ENCODE assay signal across 18 mouse cellular contexts in the genomic region with DNA sequence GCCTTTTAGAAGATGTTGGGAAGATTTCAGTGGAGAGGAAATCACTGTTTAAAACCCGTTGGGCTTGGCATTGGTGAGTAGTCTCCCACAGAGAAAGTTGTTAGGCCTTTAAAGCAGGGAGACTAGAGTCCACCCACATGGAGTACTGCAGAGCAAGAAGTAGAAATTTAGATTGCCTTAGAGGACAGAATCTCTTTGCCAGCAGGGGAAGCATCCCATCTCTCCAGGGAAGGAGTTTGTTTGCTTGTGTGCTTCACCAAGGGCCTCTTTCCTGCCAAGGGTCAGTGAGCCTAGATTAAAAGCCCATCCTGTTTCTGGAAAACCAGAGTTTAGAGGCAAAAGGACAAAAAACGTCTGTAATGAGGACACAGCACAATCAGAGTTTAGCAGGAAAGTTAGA. TPM values are rescaled to one million over a fixed set of nuclear protein-coding genes. Genes with fewer than 3 reads are reported as not detected.
DNase-seq lines count a peak whose midpoint lies in the region; ATAC-seq and TF ChIP-seq lines count a peak whose summit lies in the region.
"Had no signal": no experiment of that assay in that cellular context is flagged by ENCODE, and none has a peak within 500 bp of the region (broad histone marks: within the 10 kb centered on the region; RNA-seq: fewer than 3 reads in every experiment).

No protein-coding gene starts in this region.

- no peak for ATAC-seq in heart, embryonic 16.5 days (replicated peaks; ENCODE audit: extremely low read depth, insufficient read depth, low FRiP score)
- no peak for ATAC-seq in liver, postnatal 0 days
- no peak for ATAC-seq in liver, embryonic 12.5 days
- no peak for ATAC-seq in megakaryocyte, adult 5-6 weeks (ENCODE audit: poor library complexity, severe bottlenecking)
- ATAC-seq: CD4-positive, CD25-positive, alpha-beta regulatory T cell, adult 4 months; forebrain, postnatal 0 days had no signal

- no peak overlapping the region for H3K4me3 ChIP-seq in heart, embryonic 16.5 days (ENCODE audit: low read length)
- no peak overlapping the region for H3K4me3 ChIP-seq in liver, postnatal 0 days (ENCODE audit: low read depth, low read length)
- no peak overlapping the region for H3K4me3 ChIP-seq in liver, embryonic 12.5 days
- no peak overlapping the region for H3K4me3 ChIP-seq in embryonic fibroblast, embryonic 13.5 days (ENCODE audit: insufficient read depth, low read length)
- H3K4me3 ChIP-seq in limb, embryonic 10.5 days = no peak overlapping the region
- H3K4me3 ChIP-seq in left cerebral cortex, adult 2 months = no peak overlapping the region
- H3K4me3 ChIP-seq: erythroblast, embryonic 14.5 days; hindbrain, embryonic 10.5 days; limb, embryonic 15.5 days had no signal

- TF ChIP-seq CTCF in liver, postnatal 0 days (IDR thresholded peaks at IDR 0.05; ENCODE audit: low read depth) = no peak
- no peak for TF ChIP-seq CTCF in embryonic fibroblast, embryonic 13.5 days (IDR thresholded peaks at IDR 0.05; ENCODE audit: borderline replicate concordance, insufficient read depth, low read length)
- TF ChIP-seq CTCF in left cerebral cortex, adult 2 months (IDR thresholded peaks at IDR 0.05) = no peak; the same call in none of the 2 replicates

- intact Hi-C loops in left cerebral cortex, adult 2 months (cut with DNase I) = no loop called here

- 42% methylated on average over 2 of the region's 2 CpGs for WGBS in heart, embryonic 16.5 days
- 30% methylated on average over 2 of the region's 2 CpGs for WGBS in liver, postnatal 0 days (ENCODE audit: insufficient replicate concordance)
- WGBS in liver, embryonic 12.5 days (ENCODE audit: insufficient replicate concordance) = 40% methylated on average over 2 of the region's 2 CpGs
- 29% methylated on average over 2 of the region's 2 CpGs for WGBS in limb, embryonic 10.5 days

- no peak for TF ChIP-seq POLR2A in embryonic fibroblast, embryonic 13.5 days (IDR thresholded peaks at IDR 0.05; ENCODE audit: low read depth, low read length)

- no peaks in the 10 kb centered on the region for H3K27me3 ChIP-seq in heart, embryonic 16.5 days (ENCODE audit: control insufficient read depth, insufficient read depth, low read length)
- H3K27me3 ChIP-seq in liver, postnatal 0 days (ENCODE audit: insufficient read depth, low read length) = no peaks in the 10 kb centered on the region
- peaks cover 20% of the 10 kb centered on the region; the same call in 1 of the 2 replicates for H3K27me3 ChIP-seq in liver, embryonic 12.5 days (replicated peaks)
- H3K27me3 ChIP-seq in limb, embryonic 10.5 days (ENCODE audit: low read depth, poor library complexity, severe bottlenecking) = no peaks in the 10 kb centered on the region
- H3K27me3 ChIP-seq: limb, embryonic 15.5 days had no signal

- no peak for DNase-seq in heart, adult 8-10 months (ENCODE audit: low spot score)
- DNase-seq in liver, postnatal 0 days = no peak
- DNase-seq in limb, embryonic 10.5 days (ENCODE audit: low spot score) = no peak
- DNase-seq in left cerebral cortex, adult 2 months (ENCODE audit: extremely low spot score in 1 of 2, low spot score in 2 of 2) = no peak
- DNase-seq: cerebellum, adult 9-11 months; forebrain, postnatal 0 days; gastrocnemius, postnatal 25 days; layer of hippocampus, adult 9-11 months; right cerebral cortex, postnatal 4 days; thymus, postnatal 36 days had no signal

- peaks cover 10% of the 10 kb centered on the region; the same call in 1 of the 2 replicates for H3K4me1 ChIP-seq in heart, embryonic 16.5 days (ENCODE audit: control insufficient read depth, insufficient read depth, low read length)
- 0 out of 2 replicates have a peak, but pooled peaks cover 4% of the 10 kb centered on the region for H3K4me1 ChIP-seq in liver, postnatal 0 days (ENCODE audit: insufficient read depth)
- peaks cover 6% of the 10 kb centered on the region; the same call in 1 of the 2 replicates for H3K4me1 ChIP-seq in liver, embryonic 12.5 days
- peaks cover 7% of the 10 kb centered on the region for H3K4me1 ChIP-seq in embryonic fibroblast, embryonic 13.5 days (ENCODE audit: control insufficient read depth, insufficient read depth, low read length)
- H3K4me1 ChIP-seq in limb, embryonic 10.5 days = peaks cover 30% of the 10 kb centered on the region

- H3K9me3 ChIP-seq in heart, embryonic 16.5 days (replicated peaks; ENCODE audit: control insufficient read depth, low read length) = no peaks in the 10 kb centered on the region
- H3K9me3 ChIP-seq in liver, postnatal 0 days (ENCODE audit: low read length) = no peaks in the 10 kb centered on the region
- no peaks in the 10 kb centered on the region for H3K9me3 ChIP-seq in liver, embryonic 12.5 days (replicated peaks)
- H3K9me3 ChIP-seq in limb, embryonic 10.5 days (replicated peaks) = no peaks in the 10 kb centered on the region
- H3K9me3 ChIP-seq: hindbrain, embryonic 10.5 days; limb, embryonic 15.5 days had no signal

- no peak overlapping the region for H3K9ac ChIP-seq in heart, embryonic 16.5 days (ENCODE audit: low read length)
- H3K9ac ChIP-seq in liver, postnatal 0 days (replicated peaks) = no peak overlapping the region
- no peak overlapping the region for H3K9ac ChIP-seq in liver, embryonic 12.5 days
- H3K9ac ChIP-seq: forebrain, postnatal 0 days; limb, embryonic 15.5 days had no signal

- TF ChIP-seq EP300 in liver, postnatal 0 days (IDR thresholded peaks at IDR 0.05; ENCODE audit: low read depth) = peak; percentile 47

- no peaks in the 10 kb centered on the region for H3K36me3 ChIP-seq in heart, embryonic 16.5 days (ENCODE audit: control insufficient read depth, insufficient read depth)
- H3K36me3 ChIP-seq in liver, postnatal 0 days (replicated peaks; ENCODE audit: insufficient read depth, low read length) = no peaks in the 10 kb centered on the region
- no peaks in the 10 kb centered on the region for H3K36me3 ChIP-seq in liver, embryonic 12.5 days
- no peaks in the 10 kb centered on the region for H3K36me3 ChIP-seq in limb, embryonic 10.5 days
- H3K36me3 ChIP-seq: hindbrain, embryonic 10.5 days; limb, embryonic 15.5 days had no signal

- H3K4me2 ChIP-seq in heart, embryonic 16.5 days (ENCODE audit: low read depth, low read length) = no peak overlapping the region
- H3K4me2 ChIP-seq in liver, postnatal 0 days (ENCODE audit: low read depth, low read length) = no peak overlapping the region
- no peak overlapping the region for H3K4me2 ChIP-seq in liver, embryonic 12.5 days
- H3K4me2 ChIP-seq: limb, embryonic 15.5 days had no signal

- peak overlapping the region; percentile 47 for H3K27ac ChIP-seq in heart, embryonic 16.5 days (ENCODE audit: low read length)
- H3K27ac ChIP-seq in liver, postnatal 0 days (ENCODE audit: low read depth) = peak overlapping the region; percentile 62
- no peak overlapping the region for H3K27ac ChIP-seq in liver, embryonic 12.5 days
- H3K27ac ChIP-seq in embryonic fibroblast, embryonic 13.5 days (ENCODE audit: insufficient read depth, low read length) = peak overlapping the region; percentile 65
- 0 out of 2 replicates have a peak overlapping the region, but pooled peaks have one; percentile 2 for H3K27ac ChIP-seq in limb, embryonic 10.5 days
- no peak overlapping the region for H3K27ac ChIP-seq in left cerebral cortex, adult 2 months
- H3K27ac ChIP-seq: hindbrain, embryonic 10.5 days; limb, embryonic 15.5 days had no signal

RNA-seq across cellular contexts. Expression of gene Dad1, which starts 39.4 kb away (rescaled TPM):
- polyA plus RNA-seq in heart, embryonic 16.5 days (2015; fragmentation: Nextera tagmentation; extraction: Ambion mirVana) = 349 and 394 TPM in 2 replicates
- 100 to 1,000 TPM; 108 to 121 (median 113) TPM for total RNA-seq in heart, adult 8-10 months (2022)
- 226 and 229 TPM in 2 replicates for polyA plus RNA-seq in liver, postnatal 0 days (2015; fragmentation: Nextera tagmentation; extraction: Ambion mirVana)
- 234 and 237 TPM in 2 replicates for polyA plus RNA-seq in liver, embryonic 12.5 days (2016; fragmentation: Nextera tagmentation; extraction: Ambion mirVana)
- 162 and 179 TPM in 2 replicates for polyA plus RNA-seq in embryonic fibroblast, embryonic 13.5 days (2011; ENCODE audit: insufficient read length, low read depth, missing spikeins)
- polyA plus RNA-seq in limb, embryonic 10.5 days (2016; fragmentation: Nextera tagmentation; extraction: Ambion mirVana) = 234 and 239 TPM in 2 replicates
- 136 and 154 TPM in 2 replicates for total RNA-seq in megakaryocyte, adult 5-6 weeks (2015)
- 84.1 and 86.7 TPM in 2 replicates for total RNA-seq in megakaryocyte, adult 5-6 weeks (2017)
- 100 to 1,000 TPM; 106 to 115 TPM for total RNA-seq in left cerebral cortex, adult 2 months (2021)

RNA-seq across cellular contexts. Expression of gene Abhd4, which starts 39.5 kb away (rescaled TPM):
- 115 and 119 TPM in 2 replicates for polyA plus RNA-seq in heart, embryonic 16.5 days (2015; fragmentation: Nextera tagmentation; extraction: Ambion mirVana)
- total RNA-seq in heart, adult 8-10 months (2022) = 10 to 100 TPM; 40.8 to 49.9 (median 44.7) TPM
- polyA plus RNA-seq in liver, postnatal 0 days (2015; fragmentation: Nextera tagmentation; extraction: Ambion mirVana) = 15.9 and 17.1 TPM in 2 replicates
- 18.8 and 22.0 TPM in 2 replicates for polyA plus RNA-seq in liver, embryonic 12.5 days (2016; fragmentation: Nextera tagmentation; extraction: Ambion mirVana)
- 74.6 and 86.4 TPM in 2 replicates for polyA plus RNA-seq in embryonic fibroblast, embryonic 13.5 days (2011; ENCODE audit: insufficient read length, low read depth, missing spikeins)
- polyA plus RNA-seq in limb, embryonic 10.5 days (2016; fragmentation: Nextera tagmentation; extraction: Ambion mirVana) = 32.2 and 37.7 TPM in 2 replicates
- 11.0 and 13.9 TPM in 2 replicates for total RNA-seq in megakaryocyte, adult 5-6 weeks (2015)
- 10.0 and 16.5 TPM in 2 replicates for total RNA-seq in megakaryocyte, adult 5-6 weeks (2017)
- total RNA-seq in left cerebral cortex, adult 2 months (2021) = 10 to 100 TPM; 46.7 to 49.3 TPM

Comparison
In these comparisons a context has a peak if more than half of its experiments do, and no peak if none do; other contexts are left out.
1. H3K27ac ChIP-seq: peak in heart, embryonic 16.5 days (single experiment), liver, postnatal 0 days (single experiment), embryonic fibroblast, embryonic 13.5 days (single experiment) and limb, embryonic 10.5 days (single experiment); none in liver, embryonic 12.5 days (single experiment) and left cerebral cortex, adult 2 months (single experiment).